Mouse (Mus musculus) urinary bladder, postnatal 4 days (tissue): ENCODE measurements at regions not wholly inside any gene's neighbourhood (a gene's known extent, or its start where the extent isn't known, plus 50 kb on each side); places are given as distances from the start of the nearest gene placed in this dataset.

Source experiments
- DNase-seq, 2 experiments: peaks; one replicate each; pipeline ENCODE4 v3.0.0; 2021 to 2022; ENCODE audit warnings: low spot score in 2 of 2

GRCm38 (mm10) chr6:31217641-31218138 is 180.8 kb upstream of the Mkln1 start:
- peak in 1 of 2 experiments; percentile 32 for DNase-seq

- peak in 1 of 2 experiments; percentile 28 for DNase-seq
Observed at GRCm38 (mm10) chr6:31218139-31218750, 180.3 kb upstream of the Mkln1 start.

- no peak for DNase-seq
Observed at GRCm38 (mm10) chr6:31218880-31219279, 179.7 kb upstream of the Mkln1 start.

GRCm38 (mm10) chr6:31219736-31220135 is 178.8 kb upstream of the Mkln1 start:
- no peak for DNase-seq

- peak; percentile 51 to 71 for DNase-seq
Observed at GRCm38 (mm10) chr6:31220184-31220931, 178.2 kb upstream of the Mkln1 start.

GRCm38 (mm10) chr6:31221490-31221889 is 177.0 kb upstream of the Mkln1 start:
- DNase-seq: no peak

GRCm38 (mm10) chr6:31222024-31222579 is 176.4 kb upstream of the Mkln1 start:
- no peak for DNase-seq

- no peak for DNase-seq
Observed at GRCm38 (mm10) chr6:31227406-31227805, 171.1 kb upstream of the Mkln1 start.

GRCm38 (mm10) chr6:31228061-31228460 is 170.5 kb upstream of the Mkln1 start:
- DNase-seq: no peak

- DNase-seq: no peak
Observed at GRCm38 (mm10) chr6:31231821-31232220, 166.7 kb upstream of the Mkln1 start.

- no peak for DNase-seq
Observed at GRCm38 (mm10) chr6:31233252-31233993, 165.1 kb upstream of the Mkln1 start.

GRCm38 (mm10) chr6:31240051-31240450 is 158.5 kb upstream of the Mkln1 start:
- DNase-seq: no peak

GRCm38 (mm10) chr6:31250526-31250925 is 148.0 kb upstream of the Mkln1 start:
- DNase-seq: no peak

GRCm38 (mm10) chr6:31253251-31253935 is 145.1 kb upstream of the Mkln1 start:
- DNase-seq: no peak

- no peak for DNase-seq
Observed at GRCm38 (mm10) chr6:31260645-31261345, 137.7 kb upstream of the Mkln1 start.

- no peak for DNase-seq
Observed at GRCm38 (mm10) chr6:31261797-31262540, 136.6 kb upstream of the Mkln1 start.

- no peak for DNase-seq
Observed at GRCm38 (mm10) chr6:31262651-31263050, 135.9 kb upstream of the Mkln1 start.

- DNase-seq: no peak
Observed at GRCm38 (mm10) chr6:31263821-31264220, 134.7 kb upstream of the Mkln1 start.

- no peak for DNase-seq
Observed at GRCm38 (mm10) chr6:31266441-31267040, 132.0 kb upstream of the Mkln1 start.

- no peak for DNase-seq
Observed at GRCm38 (mm10) chr6:31268057-31268456, 130.5 kb upstream of the Mkln1 start.
